Mouse (Mus musculus) cerebellum, adult 9-10 months (tissue): Measurements from ENCODE around the gene 4930469K13Rik.

Experiments
- DNase-seq: peaks from one replicate; pipeline ENCODE4 v3.0.0; 2022

4930469K13Rik gene

GRCm38 (mm10) chr11:33975121-33975520 is 123.2 kb downstream of the 4930469K13Rik start:
- DNase-seq: no peak

- DNase-seq: peak; percentile 8
These were observed 123.9 kb downstream of the 4930469K13Rik start for GRCm38 (mm10) chr11:33974341-33975040.

- no peak for DNase-seq
These were observed 126.2 kb downstream of the 4930469K13Rik start for GRCm38 (mm10) chr11:33972114-33972513.

GRCm38 (mm10) chr11:33969199-33969598 is 129.2 kb downstream of the 4930469K13Rik start:
- DNase-seq: no peak

GRCm38 (mm10) chr11:33967708-33968107 is 130.6 kb downstream of the 4930469K13Rik start:
- DNase-seq: no peak

- DNase-seq: no peak
These were observed 133.0 kb downstream of the 4930469K13Rik start for GRCm38 (mm10) chr11:33965380-33965779.

GRCm38 (mm10) chr11:33962688-33963407 is 135.5 kb downstream of the 4930469K13Rik start, which contains the start of gene Kcnmb1:
TSS of gene Kcnmb1 (plus strand) at chr11:33963013.
- no peak for DNase-seq

GRCm38 (mm10) chr11:33962178-33962577 is 136.2 kb downstream of the 4930469K13Rik start:
- DNase-seq: no peak

- DNase-seq: no peak
These were observed 139.6 kb downstream of the 4930469K13Rik start for GRCm38 (mm10) chr11:33958713-33959112.

- no peak for DNase-seq
These were observed 140.8 kb downstream of the 4930469K13Rik start for GRCm38 (mm10) chr11:33957595-33957994.

GRCm38 (mm10) chr11:33956623-33957022 is 141.7 kb downstream of the 4930469K13Rik start:
- no peak for DNase-seq

GRCm38 (mm10) chr11:33955982-33956381 is 142.4 kb downstream of the 4930469K13Rik start:
- DNase-seq: no peak

GRCm38 (mm10) chr11:33951684-33952625 is 146.4 kb downstream of the 4930469K13Rik start:
- DNase-seq: no peak

GRCm38 (mm10) chr11:33951155-33951554 is 147.2 kb downstream of the 4930469K13Rik start:
- DNase-seq: no peak

GRCm38 (mm10) chr11:33946501-33946900 is 151.9 kb downstream of the 4930469K13Rik start:
- no peak for DNase-seq

GRCm38 (mm10) chr11:33944786-33945328 is 153.5 kb downstream of the 4930469K13Rik start:
- DNase-seq: no peak

GRCm38 (mm10) chr11:33944067-33944785 is 154.1 kb downstream of the 4930469K13Rik start:
- no peak for DNase-seq

GRCm38 (mm10) chr11:33943565-33943964 is 154.8 kb downstream of the 4930469K13Rik start:
- no peak for DNase-seq

GRCm38 (mm10) chr11:33939456-33940113 is 158.8 kb downstream of the 4930469K13Rik start:
- no peak for DNase-seq

- DNase-seq: no peak
These were observed 159.6 kb downstream of the 4930469K13Rik start for GRCm38 (mm10) chr11:33938561-33939274.

GRCm38 (mm10) chr11:33937641-33938040 is 160.7 kb downstream of the 4930469K13Rik start:
- no peak for DNase-seq
